Mouse (Mus musculus): ENCODE results near the gene Duoxa2.
"Not testable (repeated sequence)": the region's sequence is repeated elsewhere in the genome, so short reads cannot be mapped to it uniquely, and the experiment has no call there.

DNA sequence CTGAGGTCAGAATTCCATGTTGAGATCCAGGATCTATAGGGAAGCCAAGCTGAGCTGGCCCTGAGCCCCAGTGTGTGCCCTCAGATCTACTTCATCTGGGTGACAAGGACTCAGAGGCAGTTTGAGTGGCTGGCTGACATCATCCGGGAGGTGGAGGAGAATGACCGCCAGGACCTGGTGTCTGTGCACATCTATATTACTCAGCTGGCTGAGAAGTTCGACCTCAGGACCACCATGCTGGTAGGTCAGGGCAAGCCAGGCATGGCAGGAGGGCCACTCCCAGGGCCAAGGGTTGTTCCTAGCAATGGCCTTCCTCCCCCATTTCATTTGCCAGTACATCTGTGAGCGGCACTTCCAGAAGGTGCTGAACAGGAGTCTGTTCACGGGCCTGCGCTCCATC lies 47.5 kb downstream of the Duoxa2 start:
- not testable (repeated sequence) for TF ChIP-seq CTCF (IDR thresholded peaks at IDR 0.05; ENCODE audit: extremely low read depth, insufficient read length, insufficient replicate concordance, low read depth, low read length); POLR2A (IDR thresholded peaks at IDR 0.05; ENCODE audit: low read depth, low read length)
